Mouse (Mus musculus): ENCODE data around the gene Gm6351.
"Not testable (repeated sequence)": the region's sequence is repeated elsewhere in the genome, so short reads cannot be mapped to it uniquely, and the experiment has no call there.

The Gm6351 gene

GRCm38 (mm10) chr5:94076085-94076484, at the start of gene Gm6351:
Gm6351 (plus strand) TSS chr5:94076385.
- not testable (repeated sequence) for DNase-seq (ENCODE audit: low spot score)

GRCm38 (mm10) chr5:94070445-94070844, 5.7 kb upstream of the Gm6351 start, which contains the start of gene BC061212:
BC061212 (minus strand) TSS chr5:94070545.
- DNase-seq (ENCODE audit: low spot score) = not testable (repeated sequence)

Data from spleen, adult 12 weeks (tissue).